Mouse (Mus musculus) spleen, adult 2 months (tissue): Measurements from ENCODE around the gene Spns3.

Experiments
- CTCF ChIP-seq: fragments of 200-500 bp; IDR thresholded peaks from 2 replicates; pipeline ENCODE4 v1.5.1; 2011; ENCODE audit warnings: mild to moderate bottlenecking, inconsistent platforms; ENCODE audit not compliant: insufficient read depth, insufficient read length, insufficient replicate concordance; ENCODE audit errors: extremely low read depth
- POLR2A ChIP-seq: fragments of 200-500 bp; IDR thresholded peaks from 2 replicates; pipeline ENCODE4 v1.6.1; 2011; ENCODE audit warnings: low read depth, low read length, inconsistent platforms

- TF ChIP-seq POLR2A (no peak), CTCF (no peak)
These were observed 68.4 kb downstream of the Spns3 start for GRCm38 (mm10) chr11:72481952-72482351.
